Mouse (Mus musculus) limb, embryonic 11.5 days (tissue): Measurements from ENCODE around the gene Parp12. TPM values are rescaled to one million over a fixed set of nuclear protein-coding genes. Genes with fewer than 3 reads are reported as not detected.

ENCODE experiments used
- ATAC-seq: fragments of 200-750 bp; cut with Nextera tagmentation; 2 replicates; pipeline ENCODE4 v1.8.0; 2017; ENCODE audit warnings: low read depth; ENCODE audit not compliant: insufficient number of reproducible peaks, low FRiP score, low TSS enrichment
- DNase-seq: peaks from one replicate; pipeline ENCODE4 v3.0.0-alpha.2; 2015; ENCODE audit warnings: low spot score
- H3K27ac ChIP-seq: fragments of 300-500 bp; sonication (generic); replicated peaks from 2 replicates; pipeline ENCODE4 v1.5.1; 2014; ENCODE audit warnings: low read depth, mild to moderate bottlenecking, low read length
- H3K27me3 ChIP-seq: fragments of 300-500 bp; sonication (generic); 2 replicates; pipeline ENCODE4 v1.6.1; 2014; ENCODE audit warnings: mild to moderate bottlenecking, low read length, mixed read lengths; ENCODE audit not compliant: control insufficient read depth, insufficient read depth
- H3K36me3 ChIP-seq: fragments of 300-500 bp; sonication (generic); 2 replicates; pipeline ENCODE4 v1.6.1; 2014; ENCODE audit warnings: mild to moderate bottlenecking, low read length, moderate library complexity, mixed read lengths; ENCODE audit not compliant: control insufficient read depth, insufficient read depth
- H3K4me1 ChIP-seq: fragments of 300-500 bp; sonication (generic); 2 replicates; pipeline ENCODE4 v1.6.1; 2014; ENCODE audit warnings: low read length, mixed read lengths; ENCODE audit not compliant: control insufficient read depth, insufficient read depth
- H3K4me2 ChIP-seq: fragments of 300-500 bp; sonication (generic); 2 replicates; pipeline ENCODE4 v1.6.1; 2014; ENCODE audit warnings: low read depth, mild to moderate bottlenecking, moderate library complexity; ENCODE audit not compliant: severe bottlenecking
- H3K4me3 ChIP-seq: fragments of 300-500 bp; sonication (generic); 2 replicates; pipeline ENCODE4 v1.5.1; 2014; ENCODE audit warnings: low read depth, low read length
- H3K9ac ChIP-seq: fragments of 300-500 bp; sonication (generic); 2 replicates; pipeline ENCODE4 v1.6.1; 2014; ENCODE audit warnings: mild to moderate bottlenecking, low read length
- H3K9me3 ChIP-seq: fragments of 300-500 bp; sonication (generic); 2 replicates; pipeline ENCODE4 v1.6.1; 2016; ENCODE audit warnings: low read length; ENCODE audit not compliant: control insufficient read depth
- WGBS: fragments of 180-500 bp; shearing (Covaris S2); extraction: QIAGEN DNeasy Blood & Tissue Kit; methylation state at CpG from one replicate; pipeline ENCODE4 v1.1.7; 2014; 5-methylcytosine and 5-hydroxymethylcytosine counted together
- polyA plus RNA-seq: library from polyadenylated mRNA; unstranded; fragments of >200 nt; fragmentation: Nextera tagmentation; extraction: Ambion mirVana; gene quantifications from 2 replicates; pipeline ENCODE4 v1.2.1, GENCODE M21; 2014

Gene Parp12
- polyA plus RNA-seq, 1 experiment from 2014 or later: 2.1 TPM

DNA sequence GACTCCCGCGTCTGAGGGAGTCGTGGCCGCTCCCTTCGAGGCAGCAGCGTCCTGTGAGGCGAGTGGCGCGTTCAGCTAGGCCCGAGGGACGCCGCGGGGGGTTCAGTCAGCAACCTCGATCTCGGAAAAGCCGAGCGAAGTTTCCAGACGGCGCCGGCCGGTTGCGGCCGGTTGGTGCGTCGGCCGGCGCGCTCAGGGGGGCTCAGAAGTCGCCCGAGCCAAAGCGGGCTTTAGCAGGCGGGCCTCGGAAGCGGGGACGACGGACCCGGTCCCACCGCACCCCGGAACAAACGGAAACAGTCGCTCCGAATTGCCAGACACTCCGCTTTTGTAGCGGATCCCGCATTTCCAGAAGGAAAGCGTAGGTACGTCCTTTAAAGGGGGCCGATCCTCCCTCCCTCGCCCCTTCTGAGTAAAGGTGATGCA is 320 bp upstream of the Parp12 start:
- no peak overlapping the region for H3K27ac ChIP-seq

DNA sequence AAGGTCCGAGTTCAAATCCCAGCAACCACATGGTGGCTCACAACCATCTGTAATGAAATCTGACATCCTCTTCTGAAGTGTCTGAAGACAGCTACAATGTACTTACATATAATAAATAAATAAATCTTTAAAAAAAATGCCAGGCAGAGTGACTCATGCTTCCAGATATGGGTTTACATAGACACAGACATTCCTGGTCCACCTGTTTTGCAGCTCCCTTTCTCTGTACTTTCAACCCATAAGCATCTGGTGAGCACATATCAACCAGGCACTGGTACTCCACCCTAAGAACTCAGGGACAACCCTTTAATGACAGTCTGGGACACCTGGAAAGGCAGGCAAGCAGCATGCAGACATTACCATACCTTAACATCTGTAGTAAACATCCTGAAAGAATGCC is 2.7 kb downstream of the Parp12 start:
- H3K9me3 ChIP-seq: peaks cover 6% of the 10 kb centered on the region; the same call in 1 of the 2 replicates
- WGBS: 83% methylated on average over 1 of the region's 1 CpGs
- H3K4me3 ChIP-seq: no peak overlapping the region
- ATAC-seq (no peak), DNase-seq (no peak)
- peaks cover 27% of the 10 kb centered on the region for H3K27me3 ChIP-seq
- H3K9ac ChIP-seq: no peak overlapping the region
- H3K4me1 ChIP-seq: no peaks in the 10 kb centered on the region
- no peak overlapping the region for H3K4me2 ChIP-seq
- H3K36me3 ChIP-seq: no peaks in the 10 kb centered on the region
- no peak overlapping the region for H3K27ac ChIP-seq

More for the DNA sequence above, 320 bp upstream of the Parp12 start:
- Histone ChIP-seq H3K27me3 (peaks cover 27% of the 10 kb centered on the region), H3K4me1 (no peaks in the 10 kb centered on the region), H3K9ac (peak overlapping the region; percentile 35), H3K4me2 (peak overlapping the region; percentile 49), H3K9me3 (peaks cover 6% of the 10 kb centered on the region; the same call in 1 of the 2 replicates), H3K4me3 (peak overlapping the region; percentile 43), H3K36me3 (no peaks in the 10 kb centered on the region)
- ATAC-seq: no peak
- DNase-seq: peak; percentile 63
- 10% methylated on average over 49 of the region's 49 CpGs for WGBS

DNA sequence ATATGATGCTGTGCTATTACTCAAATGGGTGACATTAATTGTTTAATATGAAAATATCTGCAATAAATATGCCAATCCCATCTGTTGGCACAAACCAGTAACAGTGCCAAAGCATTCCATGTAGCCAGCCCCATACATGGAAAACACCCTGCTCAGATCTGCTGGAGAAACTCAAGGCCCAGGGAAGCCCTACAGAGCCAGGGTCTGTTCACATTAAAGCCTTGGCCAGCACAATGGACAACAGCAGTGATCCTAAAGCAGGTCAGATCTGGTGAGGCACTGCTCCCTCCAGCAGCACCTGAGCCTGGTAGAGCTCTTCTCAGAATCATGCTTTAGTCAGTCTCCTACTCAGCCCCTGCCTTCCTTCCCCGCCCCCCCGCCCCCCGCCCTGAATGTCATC is 5.0 kb downstream of the Parp12 start:
- H3K4me1 ChIP-seq: no peaks in the 10 kb centered on the region
- no peaks in the 10 kb centered on the region for H3K9me3 ChIP-seq
- H3K4me2 ChIP-seq: no peak overlapping the region
- DNase-seq: no peak
- no peak overlapping the region for H3K9ac ChIP-seq
- peaks cover 16% of the 10 kb centered on the region for H3K27me3 ChIP-seq
- ATAC-seq: no peak
- no peak overlapping the region for H3K27ac ChIP-seq
- no peaks in the 10 kb centered on the region for H3K36me3 ChIP-seq
- WGBS: 84% methylated on average over 3 of the region's 3 CpGs
- no peak overlapping the region for H3K4me3 ChIP-seq

DNA sequence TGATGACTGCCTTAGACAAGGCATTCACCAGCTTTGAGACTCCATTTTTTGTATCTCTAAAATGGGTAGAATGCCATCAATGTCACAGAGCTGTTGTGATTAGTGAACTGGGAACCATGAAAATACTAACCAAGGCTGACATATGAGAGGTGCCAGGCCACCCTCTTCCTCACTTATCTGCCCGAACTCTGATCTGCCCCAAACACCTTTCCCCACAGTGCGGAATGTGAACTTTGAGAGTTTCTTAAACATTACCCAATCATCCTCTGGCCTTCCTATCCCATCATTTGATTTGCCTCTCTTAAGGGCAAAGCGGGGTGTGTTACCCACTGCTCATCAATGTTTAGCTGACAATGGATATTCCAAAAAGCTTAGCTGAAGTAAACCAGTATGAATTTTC is 5.4 kb downstream of the Parp12 start:
- peaks cover 12% of the 10 kb centered on the region for H3K27me3 ChIP-seq
- H3K4me1 ChIP-seq: no peaks in the 10 kb centered on the region
- no peak overlapping the region for H3K27ac ChIP-seq
- 89% methylated on average over 3 of the region's 3 CpGs for WGBS
- H3K4me2 ChIP-seq: no peak overlapping the region
- no peak overlapping the region for H3K4me3 ChIP-seq
- no peak for ATAC-seq
- no peaks in the 10 kb centered on the region for H3K36me3 ChIP-seq
- no peak for DNase-seq
- no peak overlapping the region for H3K9ac ChIP-seq
- no peaks in the 10 kb centered on the region for H3K9me3 ChIP-seq

DNA sequence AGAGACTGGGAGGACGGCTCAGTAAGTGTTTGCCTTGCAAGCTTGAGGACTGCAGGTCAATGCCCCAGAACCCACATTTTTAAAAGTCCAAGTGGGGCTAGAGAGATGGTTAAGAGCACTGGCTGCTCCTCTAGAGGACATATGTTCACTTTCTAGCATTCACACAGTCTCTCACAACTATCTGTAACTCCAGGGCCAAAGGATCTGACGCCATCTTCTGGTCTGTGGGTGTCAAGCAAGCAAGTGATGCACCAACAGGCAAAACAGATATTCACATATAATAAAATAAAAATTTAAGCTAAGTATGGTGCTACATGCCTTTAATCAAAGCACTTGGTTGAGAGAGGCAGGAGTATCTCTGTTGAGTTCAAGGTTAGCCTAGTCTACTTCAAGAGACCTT is 11.3 kb downstream of the Parp12 start:
- H3K9me3 ChIP-seq: no peaks in the 10 kb centered on the region
- no peaks in the 10 kb centered on the region for H3K27me3 ChIP-seq
- ATAC-seq (no peak), DNase-seq (no peak)
- no peak overlapping the region for H3K9ac ChIP-seq
- H3K4me1 ChIP-seq: no peaks in the 10 kb centered on the region
- H3K4me3 ChIP-seq: no peak overlapping the region
- 60% methylated on average over 2 of the region's 2 CpGs for WGBS
- H3K36me3 ChIP-seq: no peaks in the 10 kb centered on the region
- no peak overlapping the region for H3K27ac ChIP-seq
- H3K4me2 ChIP-seq: no peak overlapping the region

DNA sequence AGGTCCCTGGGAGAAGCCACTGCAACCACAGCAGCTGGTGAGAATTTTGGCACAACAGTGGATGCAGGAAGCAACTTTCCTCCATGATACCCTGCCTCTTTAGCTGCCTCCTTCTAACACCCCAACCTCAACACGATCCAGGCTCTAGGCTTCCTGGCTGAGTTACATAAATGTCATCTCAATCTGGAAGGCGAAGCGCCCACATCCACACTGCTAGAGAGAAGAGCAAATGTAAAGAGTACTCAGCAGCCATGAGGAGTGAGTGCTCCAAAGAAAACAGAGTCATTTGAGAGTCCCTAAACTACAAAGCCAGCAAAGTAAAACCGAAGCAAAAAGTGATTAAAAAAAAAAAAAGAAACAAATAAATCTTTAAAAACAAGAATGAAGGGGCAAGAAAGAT is 13.5 kb downstream of the Parp12 start:
- Histone ChIP-seq H3K27me3 (no peaks in the 10 kb centered on the region), H3K4me2 (no peak overlapping the region), H3K4me3 (no peak overlapping the region), H3K4me1 (no peaks in the 10 kb centered on the region), H3K27ac (no peak overlapping the region), H3K9me3 (no peaks in the 10 kb centered on the region), H3K36me3 (no peaks in the 10 kb centered on the region), H3K9ac (no peak overlapping the region)
- DNase-seq (no peak), ATAC-seq (no peak)
- WGBS: 83% methylated on average over 4 of the region's 4 CpGs

DNA sequence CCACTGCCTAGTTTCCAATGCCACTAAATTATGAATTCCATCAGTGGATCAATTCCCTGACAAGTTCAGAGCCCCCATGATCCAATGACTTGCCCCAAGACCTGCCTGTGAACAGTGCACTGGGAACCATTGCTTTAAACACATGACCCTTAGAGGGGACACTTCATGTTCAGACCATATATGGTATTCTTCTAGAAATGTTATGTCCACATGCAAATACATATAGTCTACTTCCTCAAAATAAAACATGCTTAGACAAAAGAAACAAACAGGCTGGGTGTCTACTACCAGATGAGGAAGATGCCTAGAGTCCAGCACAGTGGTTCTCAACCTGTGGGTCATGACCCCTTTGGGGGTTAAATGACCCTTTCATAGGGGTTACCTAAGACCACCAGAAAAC is 41.7 kb downstream of the Parp12 start:
- Histone ChIP-seq H3K27me3 (no peaks in the 10 kb centered on the region), H3K4me1 (no peaks in the 10 kb centered on the region), H3K9me3 (no peaks in the 10 kb centered on the region), H3K9ac (no peak overlapping the region), H3K36me3 (no peaks in the 10 kb centered on the region), H3K4me3 (no peak overlapping the region), H3K27ac (no peak overlapping the region), H3K4me2 (no peak overlapping the region)
- ATAC-seq (no peak), DNase-seq (no peak)

DNA sequence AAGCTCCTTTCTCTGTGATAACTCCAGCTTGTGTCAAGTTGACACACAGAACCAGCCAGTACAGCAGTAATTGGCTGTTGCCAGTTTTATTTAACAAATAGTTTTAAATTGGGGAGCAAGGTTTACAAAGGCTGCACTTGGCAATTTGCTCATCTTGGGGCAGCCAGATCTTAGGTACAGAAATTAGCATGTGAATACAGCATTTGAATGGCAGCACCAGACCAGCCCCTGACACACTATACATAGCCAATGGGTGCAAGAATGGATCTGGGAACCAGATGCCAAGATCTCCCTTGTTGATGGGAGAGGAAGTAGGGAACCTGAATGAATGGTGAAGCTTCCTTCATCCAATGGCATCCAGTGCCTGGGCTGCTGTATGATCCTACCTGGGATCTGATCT is 44.0 kb downstream of the Parp12 start:
- no peak for ATAC-seq

DNA sequence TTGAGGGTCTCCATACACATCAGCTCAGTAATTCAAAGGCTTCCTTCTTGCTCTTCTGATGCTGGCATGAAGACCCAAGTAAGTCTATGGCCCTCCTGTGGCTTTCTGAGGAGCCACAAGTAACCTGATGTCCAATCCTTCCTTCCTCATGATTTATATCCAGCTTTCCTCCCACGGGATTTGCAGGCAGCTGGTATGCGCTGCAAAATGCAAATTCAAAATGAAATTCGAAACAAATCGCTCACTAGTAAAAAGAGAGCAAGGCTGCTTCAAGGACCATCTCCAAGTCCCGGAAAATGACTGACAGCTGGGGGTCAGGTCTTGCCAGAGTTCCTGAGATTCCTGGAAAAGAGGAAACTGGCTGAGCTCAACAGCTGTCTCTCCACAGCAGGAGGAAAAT is 45.5 kb downstream of the Parp12 start:
- Histone ChIP-seq H3K4me1 (no peaks in the 10 kb centered on the region), H3K4me2 (no peak overlapping the region), H3K4me3 (no peak overlapping the region), H3K27ac (no peak overlapping the region), H3K9ac (no peak overlapping the region), H3K36me3 (no peaks in the 10 kb centered on the region), H3K9me3 (no peaks in the 10 kb centered on the region), H3K27me3 (no peaks in the 10 kb centered on the region)
- no peak for DNase-seq
- 65% methylated on average over 5 of the region's 5 CpGs for whole genome bisulfite sequencing
- ATAC-seq: no peak

More for the DNA sequence above, 44.0 kb downstream of the Parp12 start:
- no peak overlapping the region for H3K4me3 ChIP-seq
- H3K9ac ChIP-seq: no peak overlapping the region
- no peak overlapping the region for H3K4me2 ChIP-seq
- H3K36me3 ChIP-seq: no peaks in the 10 kb centered on the region
- H3K27me3 ChIP-seq: no peaks in the 10 kb centered on the region
- H3K27ac ChIP-seq: no peak overlapping the region
- DNase-seq: no peak
- H3K9me3 ChIP-seq: no peaks in the 10 kb centered on the region
- H3K4me1 ChIP-seq: no peaks in the 10 kb centered on the region
